Mouse (Mus musculus): Measurements from ENCODE around the gene Mgat5.

Mgat5 gene

GRCm38 (mm10) chr1:127259669-127260068 lies 54.9 kb downstream of the Mgat5 start:
- no peak for DNase-seq (ENCODE audit: low spot score in 2 of 2)

DNA sequence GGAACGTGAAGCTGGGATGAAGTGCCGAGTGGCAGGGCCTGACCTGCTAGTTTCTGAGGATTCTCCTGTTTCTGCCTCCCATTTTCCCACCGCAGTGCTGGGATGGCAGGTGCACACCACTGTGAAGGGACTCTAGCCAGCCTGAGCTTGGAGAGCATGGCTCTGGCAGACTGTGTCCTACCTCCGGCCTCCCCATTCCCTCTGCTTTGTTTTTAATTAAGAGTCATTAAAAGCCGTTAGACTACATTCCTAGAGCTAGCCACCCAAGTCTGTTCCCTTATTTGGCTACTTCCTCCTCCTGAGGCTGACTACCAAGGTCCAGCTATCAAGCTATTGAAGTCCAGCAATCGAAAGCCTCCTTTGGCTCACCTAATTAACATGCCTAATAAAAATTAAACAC lies 56.2 kb downstream of the Mgat5 start:
- DNase-seq (ENCODE audit: low spot score in 2 of 2), result no peak

- no peak for DNase-seq (ENCODE audit: low spot score in 2 of 2)
Measured at GRCm38 (mm10) chr1:127262170-127262837, 57.5 kb downstream of the Mgat5 start.

- no peak for DNase-seq (ENCODE audit: low spot score in 2 of 2)
Measured at GRCm38 (mm10) chr1:127267985-127268384, 63.2 kb downstream of the Mgat5 start.

- DNase-seq (ENCODE audit: low spot score in 2 of 2), result no peak
Measured at GRCm38 (mm10) chr1:127269343-127269742, 64.5 kb downstream of the Mgat5 start.

DNA sequence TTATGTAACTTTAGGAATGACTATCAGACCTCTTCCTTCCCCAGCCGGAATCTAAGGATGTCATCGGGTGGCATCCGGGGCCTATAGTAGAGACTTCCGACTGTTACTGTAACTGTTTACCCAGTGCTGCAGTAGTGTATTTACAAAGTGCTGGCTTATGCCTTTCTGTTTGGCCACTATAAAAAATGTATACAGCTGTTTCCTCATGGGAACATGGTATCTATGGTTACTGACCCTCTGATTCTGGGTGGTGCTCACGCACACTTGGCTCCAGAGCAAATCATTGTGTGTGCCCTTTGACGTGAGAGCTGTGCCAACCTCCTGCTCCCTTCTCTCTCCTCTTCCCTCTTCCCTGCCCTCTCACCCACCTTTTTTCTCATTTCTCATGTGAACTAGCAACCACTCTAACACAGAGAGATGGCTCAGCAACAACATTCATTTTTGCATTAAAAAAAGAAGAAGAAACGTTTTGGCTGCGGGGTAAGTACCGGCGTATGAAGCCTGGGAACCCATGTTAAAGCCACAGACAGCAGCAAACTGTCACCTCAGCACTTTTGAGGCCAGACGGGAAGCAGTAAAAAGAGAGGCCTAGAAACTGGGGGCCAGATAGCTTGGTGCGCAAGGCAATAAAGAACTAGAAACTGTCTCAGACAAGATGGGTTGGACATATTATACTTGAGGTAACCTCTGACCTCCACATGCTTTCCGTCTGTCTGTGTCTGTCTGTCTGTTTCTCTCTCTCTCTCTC lies 65.6 kb downstream of the Mgat5 start:
- no peak for DNase-seq (ENCODE audit: low spot score in 2 of 2)

GRCm38 (mm10) chr1:127271156-127271555 lies 66.3 kb downstream of the Mgat5 start:
- no peak for DNase-seq (ENCODE audit: low spot score in 2 of 2)

DNA sequence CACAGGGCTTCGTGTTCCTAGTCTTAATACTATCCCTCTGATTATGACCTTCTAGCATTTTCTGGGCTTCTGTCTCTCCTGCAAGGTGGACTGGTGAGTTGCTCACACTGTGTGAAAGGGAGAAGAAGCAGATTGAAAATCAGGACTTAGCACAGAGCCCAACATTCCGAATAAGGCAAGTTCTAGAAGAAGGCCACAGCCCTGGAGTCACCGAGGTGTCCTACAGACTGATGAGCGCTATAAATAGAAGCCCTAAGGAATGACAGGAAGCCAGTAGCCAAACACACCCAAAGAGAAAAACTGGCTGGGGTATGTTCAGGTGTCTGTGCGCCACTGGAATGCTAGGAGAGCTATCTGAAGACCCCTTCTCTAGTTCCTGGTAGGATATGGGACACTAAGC lies 68.5 kb downstream of the Mgat5 start:
- no peak for DNase-seq (ENCODE audit: low spot score in 2 of 2)

DNA sequence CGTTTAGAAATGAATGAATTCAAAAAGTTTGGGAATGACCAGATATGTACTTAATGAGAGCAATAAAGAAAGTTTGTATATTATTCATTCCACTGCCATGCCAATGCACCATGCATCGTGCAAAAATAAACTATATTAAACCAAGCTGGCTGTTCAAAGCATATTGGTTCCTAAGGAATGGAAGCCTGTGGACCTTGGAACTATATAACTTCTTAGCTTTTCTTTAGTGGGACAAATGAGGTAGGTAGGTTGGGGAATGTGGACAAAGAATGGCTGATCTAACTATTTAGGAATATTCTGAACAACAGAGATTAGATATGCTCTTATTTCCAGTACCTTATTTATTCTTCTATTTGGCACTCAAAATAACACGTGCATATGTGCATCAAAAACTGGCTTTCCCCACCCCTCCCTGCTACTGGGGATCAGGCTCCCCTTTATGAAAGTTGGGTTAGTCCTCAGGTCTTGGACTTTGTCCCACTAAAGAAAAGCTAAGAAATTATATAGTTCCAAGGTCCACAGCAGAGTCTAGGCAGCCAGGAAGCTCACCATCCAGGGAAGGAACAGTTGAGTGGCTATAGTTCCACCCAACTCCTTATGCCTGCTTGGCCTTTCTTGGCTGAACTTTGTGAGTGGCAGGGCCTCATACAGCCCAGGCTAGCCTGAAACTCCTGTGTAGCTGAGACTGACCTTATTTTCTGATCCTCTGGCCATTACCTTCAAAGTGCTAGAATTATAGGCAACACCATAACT lies 70.9 kb downstream of the Mgat5 start:
- DNase-seq (ENCODE audit: low spot score in 2 of 2), result no peak

- no peak for DNase-seq (ENCODE audit: low spot score in 2 of 2)
Measured at GRCm38 (mm10) chr1:127278067-127278466, 73.3 kb downstream of the Mgat5 start.

DNA sequence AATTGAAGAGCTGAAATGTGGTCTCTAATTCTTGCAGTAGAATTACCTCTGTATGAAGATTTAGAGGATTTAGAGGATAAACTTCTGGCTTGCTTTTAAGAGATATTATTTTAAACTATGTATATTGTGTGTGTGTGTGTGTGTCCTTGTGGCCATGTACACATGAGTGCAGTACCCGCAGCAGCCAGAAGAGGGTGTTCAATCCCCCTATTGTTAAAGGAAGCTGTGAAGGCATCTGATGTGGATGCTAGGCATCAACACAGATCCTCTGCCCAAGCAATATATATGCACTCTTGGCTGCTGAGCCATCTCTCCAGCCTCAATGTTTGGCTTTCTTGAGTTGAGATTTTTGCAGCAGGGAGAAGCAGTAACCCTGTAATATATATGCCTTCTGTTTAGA lies 75.4 kb downstream of the Mgat5 start:
- no peak for DNase-seq (ENCODE audit: low spot score in 2 of 2)

DNA sequence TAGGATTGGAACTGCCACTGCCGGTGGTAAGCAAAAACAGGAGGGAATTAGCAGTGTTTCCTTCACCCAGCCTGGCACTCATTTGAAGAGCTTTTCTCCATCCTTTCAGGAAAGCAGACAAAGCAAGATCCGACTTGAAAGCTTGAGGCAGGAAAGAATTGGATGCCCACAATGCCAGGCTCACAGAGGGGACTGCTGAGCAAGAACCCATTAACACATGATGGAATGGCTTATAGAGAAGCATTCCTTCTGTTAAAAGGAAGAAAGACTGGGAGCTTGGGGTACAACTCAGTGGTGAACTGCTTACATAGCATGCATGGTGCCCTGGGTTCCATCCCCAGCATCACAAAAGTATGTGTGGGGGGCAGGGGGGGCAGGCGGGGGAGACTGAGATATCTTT lies 80.2 kb downstream of the Mgat5 start:
- DNase-seq (ENCODE audit: low spot score in 2 of 2), result no peak

- no peak for DNase-seq (ENCODE audit: low spot score in 2 of 2)
Measured at GRCm38 (mm10) chr1:127287505-127287904, 82.7 kb downstream of the Mgat5 start.

- no peak for DNase-seq (ENCODE audit: low spot score in 2 of 2)
Measured at GRCm38 (mm10) chr1:127290879-127291278, 86.1 kb downstream of the Mgat5 start.

- no peak for DNase-seq (ENCODE audit: low spot score in 2 of 2)
Measured at GRCm38 (mm10) chr1:127291721-127292120, 86.9 kb downstream of the Mgat5 start.

DNA sequence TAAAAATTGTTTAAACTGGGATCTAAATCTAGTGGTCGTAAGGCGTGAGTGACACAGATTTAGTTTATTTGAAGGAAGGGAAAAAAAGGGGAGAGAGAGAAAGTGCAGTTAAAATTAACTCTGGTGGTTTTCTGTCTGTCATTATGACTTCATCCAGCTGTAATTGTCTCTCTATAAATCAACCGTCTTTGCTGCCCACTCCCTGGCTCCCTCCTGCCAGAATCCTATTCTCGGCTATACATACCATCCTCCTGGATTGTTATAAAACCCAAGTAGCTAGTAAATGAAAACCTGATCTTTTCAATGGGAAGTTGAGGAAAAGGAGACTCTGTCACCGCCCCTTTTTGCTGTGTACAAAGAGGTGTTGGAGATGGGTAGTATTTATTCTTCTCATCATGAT lies 88.5 kb downstream of the Mgat5 start:
- DNase-seq (ENCODE audit: low spot score in 2 of 2), result no peak

- no peak for DNase-seq (ENCODE audit: low spot score in 2 of 2)
Measured at GRCm38 (mm10) chr1:127296815-127297214, 92.0 kb downstream of the Mgat5 start.

DNA sequence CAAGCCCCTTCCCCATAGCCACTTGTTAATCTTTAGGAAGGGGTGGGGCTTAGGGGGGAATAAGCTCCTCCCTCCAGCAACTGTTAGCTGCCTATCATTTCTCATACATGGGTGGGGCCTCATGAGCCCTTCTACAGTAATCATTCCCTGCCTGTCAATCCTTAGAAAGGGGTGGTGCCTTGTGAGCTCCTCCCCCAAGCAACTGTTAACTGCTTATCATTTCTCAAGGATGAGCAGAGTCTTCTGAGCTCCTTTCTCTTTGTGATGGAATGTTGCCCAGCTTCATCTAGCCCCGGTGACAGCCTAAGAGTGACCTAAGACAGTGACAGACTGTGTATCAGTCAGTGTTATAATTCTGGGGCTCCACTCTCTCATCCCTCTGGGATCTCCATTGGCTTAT lies 95.0 kb downstream of the Mgat5 start:
- DNase-seq (ENCODE audit: low spot score in 2 of 2), result no peak

GRCm38 (mm10) chr1:127301038-127301437 lies 96.2 kb downstream of the Mgat5 start:
- no peak for DNase-seq (ENCODE audit: low spot score in 2 of 2)

- no peak for DNase-seq (ENCODE audit: low spot score in 2 of 2)
Measured at GRCm38 (mm10) chr1:127302620-127303019, 97.8 kb downstream of the Mgat5 start.

DNA sequence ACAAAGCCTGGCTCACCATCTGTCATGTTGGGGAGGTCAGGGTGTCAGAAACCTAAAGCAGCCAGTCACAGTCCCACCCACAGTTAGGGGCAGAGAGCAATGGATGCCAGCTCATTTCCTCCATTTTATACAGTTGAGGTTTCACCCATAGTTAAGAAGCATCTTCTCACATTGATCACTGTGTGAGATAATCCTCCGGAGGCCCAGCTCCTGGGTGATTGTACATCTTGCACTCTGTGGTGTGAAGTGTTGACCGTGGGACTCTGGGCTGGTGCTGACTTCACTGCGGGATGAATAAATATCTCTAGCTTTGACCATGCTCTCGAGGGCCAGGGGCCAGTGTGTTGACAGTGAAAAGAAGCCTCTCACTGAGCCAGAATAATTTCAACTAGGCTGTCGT lies 99.0 kb downstream of the Mgat5 start:
- no peak for DNase-seq (ENCODE audit: low spot score in 2 of 2)

DNA sequence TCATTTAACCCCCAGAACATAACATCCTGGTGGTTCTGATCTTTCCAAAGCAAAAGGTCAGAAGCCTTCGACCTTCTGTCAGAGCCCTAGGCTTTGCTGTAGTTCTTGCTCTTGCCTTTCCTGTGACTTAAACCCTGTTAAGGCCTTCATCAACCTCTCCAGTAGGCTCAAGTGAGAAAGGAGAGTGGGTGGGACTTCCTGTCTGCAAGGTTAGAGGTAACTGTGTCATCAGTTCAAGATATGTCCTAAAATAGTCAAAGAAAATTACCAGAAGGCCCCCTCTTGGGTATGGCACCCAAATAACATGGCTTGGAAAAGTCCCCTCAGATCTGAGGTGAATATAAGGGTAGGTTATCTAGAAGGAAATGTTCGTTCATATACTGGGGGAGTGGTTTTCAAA lies 99.5 kb downstream of the Mgat5 start:
- DNase-seq (ENCODE audit: low spot score in 2 of 2), result no peak

GRCm38 (mm10) chr1:127305582-127305981 lies 100.8 kb downstream of the Mgat5 start:
- no peak for DNase-seq (ENCODE audit: low spot score in 2 of 2)
